Mouse (Mus musculus): ENCODE data around the gene Snapin. TPM values are rescaled to one million over a fixed set of nuclear protein-coding genes. Genes with fewer than 3 reads are reported as not detected.

Gene Snapin
- 10 to 100 TPM in 1 of 2 experiments, 1 to 10 TPM in 1; 6.5 to 42.9 TPM for polyA plus RNA-seq (2012; fragmentation: generic; extraction: Trizol)

GRCm38 (mm10) chr3:90490696-90491256, at the start of gene Snapin:
Gene Snapin (minus strand): TSS chr3:90491033.

GRCm38 (mm10) chr3:90537141-90537904, 46.5 kb upstream of the Snapin start, which contains the start of gene S100a16:
Gene S100a16 (plus strand): TSS chr3:90537254.

GRCm38 (mm10) chr3:90526580-90526979, 35.7 kb upstream of the Snapin start, which contains the start of gene S100a14:
Gene S100a14 (plus strand): TSS chr3:90526856.

GRCm38 (mm10) chr3:90513796-90514590, 23.2 kb upstream of the Snapin start, which contains the start of the genes S100a1 and S100a13:
Gene S100a1 (minus strand): TSS chr3:90514392.
Gene S100a13 (plus strand): TSS chr3:90514435.

GRCm38 (mm10) chr3:90508950-90509746, 18.3 kb upstream of the Snapin start, which contains the start of gene Chtop:
Gene Chtop (minus strand): TSS chr3:90509498.

GRCm38 (mm10) chr3:90475831-90476611, 14.8 kb downstream of the Snapin start, which contains the start of gene Ilf2:
Gene Ilf2 (plus strand): TSS chr3:90476126.

GRCm38 (mm10) chr3:90465686-90466310, 25.0 kb downstream of the Snapin start, which contains the start of gene Npr1:
Gene Npr1 (minus strand): TSS chr3:90465866.

Other genes with a start within 250 kb of the Snapin start
- gene Creb3l4, start 247.5 kb downstream of the Snapin start, polyA plus RNA-seq (2012; fragmentation: generic; extraction: Trizol), result under 1 TPM; 0.07 to 0.68 TPM
- 100 to 1,000 TPM in 1 of 2 experiments, 10 to 100 TPM in 1; 46.6 to 150 TPM for gene Slc39a1, start 242.9 kb downstream of the Snapin start, polyA plus RNA-seq (2012; fragmentation: generic; extraction: Trizol)
- gene Crtc2, start 236.9 kb downstream of the Snapin start, polyA plus RNA-seq (2012; fragmentation: generic; extraction: Trizol), result 10 to 100 TPM; 13.0 to 32.8 TPM
- 1 to 10 TPM in 1 of 2 experiments, under 1 TPM in 1; 0.66 to 4.7 TPM for gene Dennd4b, start 225.8 kb downstream of the Snapin start, polyA plus RNA-seq (2012; fragmentation: generic; extraction: Trizol)
- 1 to 10 TPM; 1.5 to 9.9 TPM for gene Gatad2b, start 197.9 kb downstream of the Snapin start, polyA plus RNA-seq (2012; fragmentation: generic; extraction: Trizol)
- 1 to 10 TPM in 1 of 2 experiments, under 1 TPM in 1; 0.14 to 2.2 TPM for gene Slc27a3, start 101.1 kb downstream of the Snapin start, polyA plus RNA-seq (2012; fragmentation: generic; extraction: Trizol)
- gene Ints3, start 57.4 kb downstream of the Snapin start, polyA plus RNA-seq (2012; fragmentation: generic; extraction: Trizol), result 10 to 100 TPM; 17.2 to 28.2 TPM
- gene Npr1, start 25.2 kb downstream of the Snapin start, polyA plus RNA-seq (2012; fragmentation: generic; extraction: Trizol), result 1 to 10 TPM in 1 of 2 experiments, under 1 TPM in 1; 0.48 to 1.6 TPM
- gene Ilf2, start 14.9 kb downstream of the Snapin start, polyA plus RNA-seq (2012; fragmentation: generic; extraction: Trizol), result 10 to 100 TPM; 28.7 to 59.6 TPM
- gene Chtop, start 18.5 kb upstream of the Snapin start, polyA plus RNA-seq (2012; fragmentation: generic; extraction: Trizol), result 10 to 100 TPM; 34.7 to 76.9 TPM
- gene S100a1, start 23.4 kb upstream of the Snapin start, polyA plus RNA-seq (2012; fragmentation: generic; extraction: Trizol), result 100 to 1,000 TPM in 1 of 2 experiments, 10 to 100 TPM in 1; 25.4 to 118 TPM
- gene S100a13, start 23.4 kb upstream of the Snapin start, polyA plus RNA-seq (2012; fragmentation: generic; extraction: Trizol), result 100 to 1,000 TPM in 1 of 2 experiments, 10 to 100 TPM in 1; 82.1 to 195 TPM
- under 1 TPM; 0.22 to 0.58 TPM for gene S100a14, start 35.8 kb upstream of the Snapin start, polyA plus RNA-seq (2012; fragmentation: generic; extraction: Trizol)
- gene S100a16, start 46.2 kb upstream of the Snapin start, polyA plus RNA-seq (2012; fragmentation: generic; extraction: Trizol), result 100 to 1,000 TPM in 1 of 2 experiments, 1 to 10 TPM in 1; 3.9 to 111 TPM
- gene S100a3, start 69.5 kb upstream of the Snapin start, polyA plus RNA-seq (2012; fragmentation: generic; extraction: Trizol), result 10 to 100 TPM in 1 of 2 experiments, 1 to 10 TPM in 1; 7.2 to 22.4 TPM
- not detected for gene S100a2, start 99.2 kb upstream of the Snapin start, polyA plus RNA-seq (2012; fragmentation: generic; extraction: Trizol)
- gene Gm42674, start 110.9 kb upstream of the Snapin start, polyA plus RNA-seq (2012; fragmentation: generic; extraction: Trizol), result 1 to 10 TPM; 1.2 to 1.6 TPM
- over 10,000 TPM in 1 of 2 experiments, 1,000 to 10,000 TPM in 1; 5,914 to 20,400 TPM for gene S100a4, start 112.7 kb upstream of the Snapin start, polyA plus RNA-seq (2012; fragmentation: generic; extraction: Trizol)
- gene S100a5, start 117.5 kb upstream of the Snapin start, polyA plus RNA-seq (2012; fragmentation: generic; extraction: Trizol), result 1 to 10 TPM in 1 of 2 experiments, under 1 TPM in 1; 0.98 to 1.2 TPM
- 1,000 to 10,000 TPM; 5,353 to 9,678 TPM for gene S100a6, start 121.8 kb upstream of the Snapin start, polyA plus RNA-seq (2012; fragmentation: generic; extraction: Trizol)
- 1 to 10 TPM in 1 of 2 experiments, under 1 TPM in 1; 0.43 to 1.8 TPM for gene S100a7a, start 163.0 kb upstream of the Snapin start, polyA plus RNA-seq (2012; fragmentation: generic; extraction: Trizol)
- not detected for gene S100a8, start 177.9 kb upstream of the Snapin start, polyA plus RNA-seq (2012; fragmentation: generic; extraction: Trizol)
- not detected for gene S100a9, start 204.7 kb upstream of the Snapin start, polyA plus RNA-seq (2012; fragmentation: generic; extraction: Trizol)
- not detected for gene Pglyrp4, start 235.9 kb upstream of the Snapin start, polyA plus RNA-seq (2012; fragmentation: generic; extraction: Trizol)